Mouse (Mus musculus): ENCODE data around the gene Aknad1. TPM values are rescaled to one million over a fixed set of nuclear protein-coding genes. Genes with fewer than 3 reads are reported as not detected.

Gene Aknad1
- polyA plus RNA-seq, 1 experiment from 2014 or later = not detected

DNA sequence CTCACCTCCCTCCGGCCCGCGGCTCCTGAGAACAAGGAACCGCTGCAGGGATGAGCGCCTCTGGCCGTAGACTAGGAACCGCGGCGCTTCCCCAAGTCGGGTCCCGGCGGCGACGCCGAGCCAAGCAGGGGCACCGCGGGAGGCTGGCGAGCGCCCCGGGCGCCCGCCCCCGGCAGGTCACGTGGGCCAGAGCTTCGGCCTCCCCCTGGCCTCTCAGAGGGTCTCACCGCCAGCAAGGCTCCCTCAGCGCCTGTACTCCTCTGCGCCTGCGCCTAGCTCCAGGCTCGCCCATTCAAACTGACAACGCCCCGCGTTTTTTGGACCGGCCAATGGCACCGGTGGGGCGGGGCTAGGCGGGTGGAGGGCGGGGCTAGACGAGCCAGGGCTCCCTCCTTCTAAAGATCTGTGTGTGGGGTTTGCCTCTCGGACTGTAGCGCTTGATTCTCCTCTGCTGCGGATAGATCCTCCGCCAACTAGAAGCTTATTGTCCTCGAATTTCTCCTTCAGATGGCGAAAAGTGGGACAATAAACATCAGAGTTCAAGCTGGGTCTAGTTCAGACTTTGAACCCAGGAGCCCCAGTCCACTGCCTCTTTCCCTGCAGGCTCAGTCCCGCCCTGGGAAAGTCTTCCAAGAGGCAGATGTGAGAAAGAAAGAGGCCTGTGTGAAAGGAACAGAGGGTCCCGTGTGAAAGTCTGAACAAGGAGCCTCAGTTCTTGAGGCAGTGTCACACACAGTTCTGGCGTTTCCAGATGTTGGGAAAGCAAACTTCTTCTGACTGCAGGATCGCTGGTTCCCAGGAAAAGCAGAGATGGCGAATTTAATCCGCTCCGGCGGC, 17.2 kb upstream of the Aknad1 start, which contains the start of gene Gpsm2:
Gene Gpsm2 (minus strand): TSS at position 274 of the 837 bp plus-strand sequence.
- H3K4me2 ChIP-seq (ENCODE audit: low read length) = peak within 1 kb of the TSS; percentile 67
- H3K4me3 ChIP-seq (ENCODE audit: control insufficient read depth in 1 of 2, insufficient read depth in 1 of 2, low read depth in 1 of 2, low read length in 2 of 2) = peak within 1 kb of the TSS; percentile 65 to 86
- no peaks in the 10 kb centered on the region for H3K27me3 ChIP-seq (ENCODE audit: control insufficient read depth, insufficient read depth, low read length)
- H3K36me3 ChIP-seq (ENCODE audit: control insufficient read depth, insufficient read depth, low read length) = no peaks in the 10 kb centered on the region
- no peaks in the 10 kb centered on the region for H3K9me3 ChIP-seq (ENCODE audit: control insufficient read depth, low read length)
- H3K4me1 ChIP-seq (ENCODE audit: control insufficient read depth in 2 of 2, insufficient read depth in 2 of 2, low read length in 2 of 2) = 0 out of 4 replicates have a peak, but pooled peaks cover 0 to 6% of the 10 kb centered on the region in 2 experiments
- peak; percentile 99 for ATAC-seq (ENCODE audit: insufficient number of reproducible peaks, insufficient read depth, low FRiP score, low read depth)
- WGBS = 3% methylated on average over 43 of the region's 53 CpGs
- peak within 1 kb of the TSS; percentile 91 for H3K9ac ChIP-seq (ENCODE audit: low read length)
- H3K27ac ChIP-seq (replicated peaks in 1 of 2; ENCODE audit: control insufficient read depth in 1 of 2, insufficient read depth in 1 of 2, low read depth in 2 of 2, low read length in 2 of 2) = peak within 1 kb of the TSS; percentile 83 to 85

DNA sequence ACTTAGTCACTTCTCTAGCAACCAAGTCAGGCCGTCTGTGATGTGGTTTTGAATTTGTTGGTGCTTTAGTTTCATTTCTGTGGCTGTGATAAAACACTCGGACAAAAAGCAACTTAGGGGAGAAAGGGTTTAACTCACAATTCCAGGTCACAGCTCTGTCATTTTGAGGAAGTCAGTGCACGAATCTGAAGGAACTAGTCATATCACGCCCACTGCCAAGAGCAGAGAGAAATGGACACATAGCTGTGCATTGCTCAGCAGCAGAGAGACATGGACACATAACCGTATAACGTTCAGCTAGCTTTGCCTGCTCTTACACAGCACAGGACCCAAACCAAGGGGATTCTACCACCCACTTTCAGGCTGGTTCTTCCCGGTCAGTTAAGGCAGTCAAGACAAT, 13.0 kb upstream of the Aknad1 start:
- H3K27me3 ChIP-seq (ENCODE audit: control insufficient read depth, insufficient read depth, low read length) = no peaks in the 10 kb centered on the region
- no peak for ATAC-seq (ENCODE audit: insufficient number of reproducible peaks, insufficient read depth, low FRiP score, low read depth)
- H3K4me2 ChIP-seq (ENCODE audit: low read length) = no peak overlapping the region
- WGBS = 85% methylated on average over 7 of the region's 7 CpGs
- no peaks in the 10 kb centered on the region for H3K36me3 ChIP-seq (ENCODE audit: control insufficient read depth, insufficient read depth, low read length)
- peaks cover 0 to 2% of the 10 kb centered on the region in 2 experiments; a peak in 2 of 4 replicates for H3K4me1 ChIP-seq (ENCODE audit: control insufficient read depth in 2 of 2, insufficient read depth in 2 of 2, low read length in 2 of 2)
- H3K4me3 ChIP-seq (ENCODE audit: control insufficient read depth in 1 of 2, insufficient read depth in 1 of 2, low read depth in 1 of 2, low read length in 2 of 2) = no peak overlapping the region
- no peak overlapping the region for H3K9ac ChIP-seq (ENCODE audit: low read length)
- no peaks in the 10 kb centered on the region for H3K9me3 ChIP-seq (ENCODE audit: control insufficient read depth, low read length)
- H3K27ac ChIP-seq (replicated peaks in 1 of 2; ENCODE audit: control insufficient read depth in 1 of 2, insufficient read depth in 1 of 2, low read depth in 2 of 2, low read length in 2 of 2) = no peak overlapping the region

DNA sequence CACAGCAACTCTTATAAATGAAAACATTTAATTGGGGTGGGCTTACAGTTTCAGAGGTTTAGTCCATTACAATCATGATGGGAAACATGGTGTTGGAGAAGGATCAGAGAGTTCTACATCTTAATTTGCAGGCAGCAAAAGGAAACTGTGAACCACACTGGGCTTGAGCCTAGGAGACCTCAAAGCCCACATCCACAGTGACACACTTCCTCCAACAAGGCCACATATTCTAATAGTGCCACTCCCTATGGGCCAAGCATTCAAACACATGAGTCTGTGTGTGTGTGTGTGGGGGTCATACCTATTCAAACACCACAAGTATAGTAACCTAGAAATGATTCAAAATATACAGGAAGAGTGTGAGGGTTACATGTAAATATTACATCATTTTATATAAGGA, 12.1 kb upstream of the Aknad1 start:
- Histone ChIP-seq H3K9ac (ENCODE audit: low read length) (no peak overlapping the region), H3K9me3 (ENCODE audit: control insufficient read depth, low read length) (no peaks in the 10 kb centered on the region), H3K4me2 (ENCODE audit: low read length) (no peak overlapping the region), H3K4me3 (ENCODE audit: control insufficient read depth in 1 of 2, insufficient read depth in 1 of 2, low read depth in 1 of 2, low read length in 2 of 2) (no peak overlapping the region), H3K4me1 (ENCODE audit: control insufficient read depth in 2 of 2, insufficient read depth in 2 of 2, low read length in 2 of 2) (peaks cover 0 to 2% of the 10 kb centered on the region in 2 experiments; a peak in 2 of 4 replicates), H3K27me3 (ENCODE audit: control insufficient read depth, insufficient read depth, low read length) (no peaks in the 10 kb centered on the region), H3K27ac (replicated peaks in 1 of 2; ENCODE audit: control insufficient read depth in 1 of 2, insufficient read depth in 1 of 2, low read depth in 2 of 2, low read length in 2 of 2) (no peak overlapping the region), H3K36me3 (ENCODE audit: control insufficient read depth, insufficient read depth, low read length) (no peaks in the 10 kb centered on the region)
- no peak for ATAC-seq (ENCODE audit: insufficient number of reproducible peaks, insufficient read depth, low FRiP score, low read depth)

DNA sequence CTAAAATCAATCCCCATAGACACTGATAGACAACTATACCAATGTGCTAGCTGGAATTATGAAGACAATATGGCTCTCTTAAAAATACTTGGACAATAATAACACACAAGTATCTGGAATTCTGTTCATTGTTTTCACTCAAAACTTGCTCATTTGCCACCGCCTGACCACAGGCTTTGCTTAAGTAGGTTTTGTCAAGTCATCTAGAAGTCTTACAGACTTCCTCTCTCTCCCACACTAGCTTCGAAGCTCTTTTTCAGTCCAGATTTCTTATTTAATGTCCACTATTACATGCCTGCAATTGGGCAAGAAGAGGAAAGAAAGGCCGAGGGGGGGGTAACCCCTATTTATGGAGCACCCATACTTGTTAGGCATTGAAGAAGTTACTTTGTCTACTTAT, 11.7 kb upstream of the Aknad1 start:
- WGBS = 76% methylated on average over 3 of the region's 3 CpGs
- no peak for ATAC-seq (ENCODE audit: insufficient number of reproducible peaks, insufficient read depth, low FRiP score, low read depth)

DNA sequence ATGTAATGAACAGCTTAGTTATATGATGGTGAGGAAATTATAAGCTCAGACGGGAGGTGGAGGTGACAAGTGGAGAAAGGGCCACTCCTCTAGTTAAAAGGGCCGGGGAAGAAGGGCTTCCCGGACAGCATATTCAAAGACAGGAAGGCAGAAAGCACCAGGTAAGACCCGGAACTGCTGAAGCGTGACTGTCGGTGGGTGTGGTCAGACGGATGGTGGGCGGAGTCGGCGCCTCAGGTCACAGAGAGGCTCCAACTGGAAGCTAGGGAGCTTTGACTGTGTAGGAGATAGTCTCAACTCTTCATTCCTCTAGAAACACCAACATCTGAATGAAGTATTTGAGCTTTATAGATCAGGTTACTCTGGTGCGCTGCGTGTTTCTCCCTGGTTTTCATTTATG, 9.1 kb upstream of the Aknad1 start:
- H3K4me3 ChIP-seq (ENCODE audit: control insufficient read depth in 1 of 2, insufficient read depth in 1 of 2, low read depth in 1 of 2, low read length in 2 of 2) = no peak overlapping the region

More for the DNA sequence above, 11.7 kb upstream of the Aknad1 start:
- Histone ChIP-seq H3K9me3 (ENCODE audit: control insufficient read depth, low read length) (no peaks in the 10 kb centered on the region), H3K4me1 (ENCODE audit: control insufficient read depth in 2 of 2, insufficient read depth in 2 of 2, low read length in 2 of 2) (peaks cover 0 to 2% of the 10 kb centered on the region in 2 experiments; a peak in 2 of 4 replicates), H3K9ac (ENCODE audit: low read length) (no peak overlapping the region), H3K27me3 (ENCODE audit: control insufficient read depth, insufficient read depth, low read length) (no peaks in the 10 kb centered on the region), H3K4me3 (ENCODE audit: control insufficient read depth in 1 of 2, insufficient read depth in 1 of 2, low read depth in 1 of 2, low read length in 2 of 2) (no peak overlapping the region), H3K4me2 (ENCODE audit: low read length) (no peak overlapping the region), H3K27ac (replicated peaks in 1 of 2; ENCODE audit: control insufficient read depth in 1 of 2, insufficient read depth in 1 of 2, low read depth in 2 of 2, low read length in 2 of 2) (no peak overlapping the region), H3K36me3 (ENCODE audit: control insufficient read depth, insufficient read depth, low read length) (no peaks in the 10 kb centered on the region)

DNA sequence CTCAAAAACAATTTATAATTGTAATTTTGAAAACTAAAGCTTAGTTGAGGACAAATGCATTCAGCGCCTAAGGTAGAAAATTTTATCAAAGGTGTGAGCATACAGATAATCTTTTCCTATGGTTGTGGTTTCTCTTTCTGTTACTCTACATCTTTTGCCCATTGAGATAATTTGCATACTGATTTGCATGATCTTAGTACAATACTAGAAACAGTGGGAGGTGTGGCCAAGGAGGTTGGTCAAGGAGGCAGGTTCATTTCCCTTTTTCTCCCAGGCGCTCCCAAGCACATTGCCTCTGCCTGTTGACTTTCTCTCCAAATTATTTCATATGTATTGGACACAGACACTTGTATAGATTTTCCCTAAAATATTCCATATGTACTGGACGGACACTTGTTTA, 1.7 kb upstream of the Aknad1 start:
- H3K4me1 ChIP-seq (ENCODE audit: control insufficient read depth in 2 of 2, insufficient read depth in 2 of 2, low read length in 2 of 2) = no peaks in the 10 kb centered on the region; a peak in 1 of 4 replicates
- ATAC-seq (ENCODE audit: insufficient number of reproducible peaks, insufficient read depth, low FRiP score, low read depth) = no peak
- no peak overlapping the region for H3K9ac ChIP-seq (ENCODE audit: low read length)
- WGBS = 81% methylated on average over 3 of the region's 3 CpGs
- H3K9me3 ChIP-seq (ENCODE audit: control insufficient read depth, low read length) = no peaks in the 10 kb centered on the region
- H3K4me3 ChIP-seq (ENCODE audit: control insufficient read depth in 1 of 2, insufficient read depth in 1 of 2, low read depth in 1 of 2, low read length in 2 of 2) = no peak overlapping the region
- H3K27me3 ChIP-seq (ENCODE audit: control insufficient read depth, insufficient read depth, low read length) = no peaks in the 10 kb centered on the region
- no peak overlapping the region for H3K4me2 ChIP-seq (ENCODE audit: low read length)
- no peak overlapping the region for H3K27ac ChIP-seq (replicated peaks in 1 of 2; ENCODE audit: control insufficient read depth in 1 of 2, insufficient read depth in 1 of 2, low read depth in 2 of 2, low read length in 2 of 2)
- H3K36me3 ChIP-seq (ENCODE audit: control insufficient read depth, insufficient read depth, low read length) = no peaks in the 10 kb centered on the region

More for the DNA sequence above, 9.1 kb upstream of the Aknad1 start:
- Histone ChIP-seq H3K4me1 (ENCODE audit: control insufficient read depth in 2 of 2, insufficient read depth in 2 of 2, low read length in 2 of 2) (peaks cover 0 to 2% of the 10 kb centered on the region in 2 experiments; a peak in 2 of 4 replicates), H3K9me3 (ENCODE audit: control insufficient read depth, low read length) (no peaks in the 10 kb centered on the region), H3K27ac (replicated peaks in 1 of 2; ENCODE audit: control insufficient read depth in 1 of 2, insufficient read depth in 1 of 2, low read depth in 2 of 2, low read length in 2 of 2) (no peak overlapping the region), H3K9ac (ENCODE audit: low read length) (no peak overlapping the region), H3K4me2 (ENCODE audit: low read length) (no peak overlapping the region), H3K27me3 (ENCODE audit: control insufficient read depth, insufficient read depth, low read length) (no peaks in the 10 kb centered on the region), H3K36me3 (ENCODE audit: control insufficient read depth, insufficient read depth, low read length) (no peaks in the 10 kb centered on the region)
- no peak for ATAC-seq (ENCODE audit: insufficient number of reproducible peaks, insufficient read depth, low FRiP score, low read depth)
- WGBS = 30% methylated on average over 12 of the region's 12 CpGs

DNA sequence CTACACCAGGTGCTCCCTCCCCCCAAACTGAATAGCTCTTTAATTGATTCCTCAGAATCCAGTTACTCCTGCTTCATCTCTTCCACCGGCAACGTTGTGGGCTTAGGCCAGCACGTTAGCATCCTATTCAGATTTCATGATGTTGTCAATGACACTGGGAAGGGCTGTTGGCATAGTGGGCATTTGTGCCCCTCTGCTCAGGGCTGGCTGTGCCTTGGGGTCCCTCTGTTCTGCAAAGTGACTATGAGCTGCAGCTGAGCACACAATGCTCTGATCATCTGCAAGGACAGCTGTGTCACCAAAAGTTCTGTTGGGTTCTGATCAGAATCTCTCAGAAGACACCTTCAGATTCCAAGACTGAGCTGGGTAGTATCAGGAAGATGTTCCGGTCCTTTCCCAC, 4.6 kb downstream of the Aknad1 start:
- H3K27me3 ChIP-seq (ENCODE audit: control insufficient read depth, insufficient read depth, low read length) = no peaks in the 10 kb centered on the region

More for the DNA sequence above, 4.6 kb downstream of the Aknad1 start:
- no peak overlapping the region for H3K9ac ChIP-seq (ENCODE audit: low read length)
- H3K4me1 ChIP-seq (ENCODE audit: control insufficient read depth in 2 of 2, insufficient read depth in 2 of 2, low read length in 2 of 2) = no peaks in the 10 kb centered on the region; a peak in 1 of 4 replicates
- H3K9me3 ChIP-seq (ENCODE audit: control insufficient read depth, low read length) = no peaks in the 10 kb centered on the region
- no peak overlapping the region for H3K27ac ChIP-seq (replicated peaks in 1 of 2; ENCODE audit: control insufficient read depth in 1 of 2, insufficient read depth in 1 of 2, low read depth in 2 of 2, low read length in 2 of 2)
- H3K4me3 ChIP-seq (ENCODE audit: control insufficient read depth in 1 of 2, insufficient read depth in 1 of 2, low read depth in 1 of 2, low read length in 2 of 2) = no peak overlapping the region
- no peak overlapping the region for H3K4me2 ChIP-seq (ENCODE audit: low read length)
- H3K36me3 ChIP-seq (ENCODE audit: control insufficient read depth, insufficient read depth, low read length) = no peaks in the 10 kb centered on the region
- 85% methylated on average over 4 of the region's 4 CpGs for WGBS
- no peak for ATAC-seq (ENCODE audit: insufficient number of reproducible peaks, insufficient read depth, low FRiP score, low read depth)
